Mouse (Mus musculus): Measurements from ENCODE around the gene Derl3. TPM values are rescaled to one million over a fixed set of nuclear protein-coding genes. Genes with fewer than 3 reads are reported as not detected.
A peak's percentile ranks its signal among the peaks of the same experiment; 100 is the strongest.

Gene Derl3
- total and polyA plus RNA-seq, 2 experiments from 2014 or later: 0.63 to 1.8 TPM

DNA sequence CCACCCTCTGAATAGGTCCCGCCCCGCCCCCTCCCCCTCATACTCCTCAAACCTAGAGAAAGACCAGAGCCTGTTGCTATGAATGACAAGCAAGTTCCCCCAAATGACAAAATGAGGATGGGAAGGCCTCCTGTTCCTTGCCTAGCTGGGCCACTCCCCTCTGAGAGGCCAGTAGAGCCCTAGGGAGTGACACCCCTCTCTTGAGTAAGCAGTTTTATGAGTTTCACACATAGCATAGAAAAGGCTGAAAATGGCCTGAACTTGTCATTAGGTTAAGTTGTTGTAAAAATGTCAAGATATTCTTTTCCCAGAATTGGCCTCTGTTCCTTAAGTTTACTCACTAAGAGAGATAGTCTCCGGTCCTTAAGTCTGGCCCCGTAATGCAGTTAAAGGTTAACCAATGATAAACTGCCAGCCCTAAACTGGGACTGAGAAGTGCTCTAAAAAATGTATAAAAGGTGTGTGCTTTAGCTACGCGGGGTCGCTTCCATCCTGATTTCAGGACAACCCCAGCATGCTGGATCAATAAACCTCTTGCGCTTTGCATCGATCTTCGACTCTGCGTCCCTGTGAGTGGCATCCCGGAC lies 40.6 kb upstream of the Derl3 start:
- DNase-seq (ENCODE audit: low spot score): no peak
- TF ChIP-seq CTCF (IDR thresholded peaks at IDR 0.05; ENCODE audit: low read depth): no peak
- Histone ChIP-seq H3K4me3 (ENCODE audit: low read length) (no peak overlapping the region), H3K27ac (no peak overlapping the region), H3K27me3 (ENCODE audit: insufficient read depth, low read length) (no peaks in the 10 kb centered on the region), H3K9me3 (ENCODE audit: low read length) (no peaks in the 10 kb centered on the region), H3K4me1 (ENCODE audit: insufficient read depth, low read length) (peaks cover 8% of the 10 kb centered on the region), H3K9ac (replicated peaks; ENCODE audit: low read length) (no peak overlapping the region), H3K36me3 (ENCODE audit: insufficient read depth, low read length) (peaks cover 5% of the 10 kb centered on the region), H3K4me2 (ENCODE audit: low read depth, low read length) (no peak overlapping the region)
- 96% methylated on average over 12 of the region's 12 CpGs for WGBS
- no peak for ATAC-seq

DNA sequence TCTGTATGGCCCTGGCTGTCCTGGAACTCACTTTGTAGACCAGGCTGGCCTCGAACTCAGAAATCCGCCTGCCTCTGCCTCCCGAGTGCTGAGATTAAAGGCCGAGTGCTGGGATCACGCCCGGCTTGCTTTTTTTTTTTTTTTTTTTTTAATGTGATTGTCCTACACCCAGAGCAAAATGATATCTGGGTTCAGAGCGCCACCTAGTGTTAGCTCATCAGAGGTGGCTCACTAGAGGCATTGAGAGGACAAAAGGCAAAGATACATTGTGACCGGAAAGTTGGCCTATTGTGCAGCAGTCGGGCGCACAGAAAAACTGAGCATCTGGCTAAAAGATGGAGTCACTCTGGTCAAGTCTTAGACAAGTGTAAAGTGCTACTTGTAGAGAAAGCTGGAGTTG lies 39.8 kb upstream of the Derl3 start:
- no peak overlapping the region for H3K4me3 ChIP-seq (ENCODE audit: low read length)
- H3K4me1 ChIP-seq (ENCODE audit: insufficient read depth, low read length): peaks cover 8% of the 10 kb centered on the region
- 14% methylated on average over 10 of the region's 10 CpGs for WGBS
- H3K36me3 ChIP-seq (ENCODE audit: insufficient read depth, low read length): peaks cover 5% of the 10 kb centered on the region
- no peaks in the 10 kb centered on the region for H3K27me3 ChIP-seq (ENCODE audit: insufficient read depth, low read length)
- H3K9ac ChIP-seq (replicated peaks; ENCODE audit: low read length): no peak overlapping the region
- H3K9me3 ChIP-seq (ENCODE audit: low read length): no peaks in the 10 kb centered on the region
- DNase-seq (ENCODE audit: low spot score) (peak; percentile 93), ATAC-seq (peak; percentile 72)
- no peak overlapping the region for H3K27ac ChIP-seq
- H3K4me2 ChIP-seq (ENCODE audit: low read depth, low read length): no peak overlapping the region
- peak; percentile 82 for TF ChIP-seq CTCF (IDR thresholded peaks at IDR 0.05; ENCODE audit: low read depth)

- DNase-seq (ENCODE audit: low spot score): no peak
- Histone ChIP-seq H3K9me3 (ENCODE audit: low read length) (no peaks in the 10 kb centered on the region), H3K9ac (replicated peaks; ENCODE audit: low read length) (no peak overlapping the region), H3K4me1 (ENCODE audit: insufficient read depth, low read length) (peaks cover 8% of the 10 kb centered on the region), H3K27ac (no peak overlapping the region), H3K4me3 (ENCODE audit: low read length) (no peak overlapping the region), H3K27me3 (ENCODE audit: insufficient read depth, low read length) (no peaks in the 10 kb centered on the region), H3K4me2 (ENCODE audit: low read depth, low read length) (no peak overlapping the region), H3K36me3 (ENCODE audit: insufficient read depth, low read length) (peaks cover 5% of the 10 kb centered on the region)
- 0 out of 2 replicates have a peak, but pooled peaks have one; percentile 13 for ATAC-seq
- TF ChIP-seq CTCF (IDR thresholded peaks at IDR 0.05; ENCODE audit: low read depth): no peak
- WGBS: 53% methylated on average over 5 of the region's 5 CpGs
Measured at GRCm38 (mm10) chr10:75854096-75854495, 39.1 kb upstream of the Derl3 start.

DNA sequence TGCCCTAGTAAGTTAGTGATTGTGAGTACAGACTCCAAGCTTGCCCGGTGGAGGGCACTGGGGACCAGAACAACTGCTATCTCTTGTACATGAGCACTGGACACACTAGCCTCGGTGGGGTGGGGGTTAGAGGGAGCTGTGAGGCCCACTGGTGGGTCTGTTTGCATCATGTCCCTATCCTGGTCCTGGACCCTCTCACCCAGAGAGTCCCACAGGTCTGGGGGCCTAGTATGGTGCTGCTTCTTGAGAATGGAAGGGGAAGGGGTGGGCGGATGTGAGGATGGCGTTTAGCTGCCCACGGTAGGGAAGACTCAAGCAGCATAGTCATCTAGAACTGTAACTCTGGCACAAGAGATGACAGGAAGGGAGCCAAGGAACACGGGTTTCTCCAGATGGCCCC lies 38.4 kb upstream of the Derl3 start:
- Histone ChIP-seq H3K9ac (replicated peaks; ENCODE audit: low read length) (no peak overlapping the region), H3K4me3 (ENCODE audit: low read length) (no peak overlapping the region), H3K4me1 (ENCODE audit: insufficient read depth, low read length) (peaks cover 8% of the 10 kb centered on the region), H3K36me3 (ENCODE audit: insufficient read depth, low read length) (peaks cover 5% of the 10 kb centered on the region), H3K9me3 (ENCODE audit: low read length) (no peaks in the 10 kb centered on the region), H3K27ac (no peak overlapping the region), H3K4me2 (ENCODE audit: low read depth, low read length) (no peak overlapping the region), H3K27me3 (ENCODE audit: insufficient read depth, low read length) (no peaks in the 10 kb centered on the region)
- no peak for TF ChIP-seq CTCF (IDR thresholded peaks at IDR 0.05; ENCODE audit: low read depth)
- DNase-seq (ENCODE audit: low spot score) (no peak), ATAC-seq (no peak)
- WGBS: 71% methylated on average over 6 of the region's 6 CpGs

DNA sequence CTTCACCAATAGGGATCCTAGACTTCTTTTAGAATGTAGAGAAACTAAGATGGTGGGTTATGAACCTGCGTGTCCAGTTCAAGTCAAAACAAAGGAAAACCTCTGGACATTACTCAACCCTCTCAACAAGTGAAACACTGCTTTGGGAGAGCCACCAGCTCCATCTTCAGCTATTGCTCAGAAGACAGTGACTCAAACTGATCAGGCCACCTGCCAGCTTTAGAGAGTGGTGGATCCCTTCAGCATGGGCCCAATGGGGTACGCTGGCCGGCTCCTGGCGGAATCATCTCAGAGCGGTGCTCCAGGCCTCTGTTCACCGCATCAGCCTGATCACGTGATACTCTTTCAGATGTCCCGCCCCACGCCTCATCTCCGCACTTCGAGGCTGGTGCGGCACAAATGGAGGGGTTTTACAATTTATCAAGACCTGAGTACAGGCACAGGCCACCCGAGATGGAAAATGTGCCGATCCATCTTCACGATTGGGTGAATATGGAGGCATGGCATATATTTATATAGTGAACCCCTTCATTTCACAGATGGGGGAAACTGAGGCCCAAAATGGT lies 37.7 kb upstream of the Derl3 start:
- Histone ChIP-seq H3K4me1 (ENCODE audit: insufficient read depth, low read length) (peaks cover 10% of the 10 kb centered on the region), H3K9me3 (ENCODE audit: low read length) (no peaks in the 10 kb centered on the region), H3K4me3 (ENCODE audit: low read length) (no peak overlapping the region), H3K27me3 (ENCODE audit: insufficient read depth, low read length) (no peaks in the 10 kb centered on the region), H3K4me2 (ENCODE audit: low read depth, low read length) (no peak overlapping the region), H3K27ac (no peak overlapping the region), H3K36me3 (ENCODE audit: insufficient read depth, low read length) (peaks cover 5% of the 10 kb centered on the region), H3K9ac (replicated peaks; ENCODE audit: low read length) (no peak overlapping the region)
- TF ChIP-seq CTCF (IDR thresholded peaks at IDR 0.05; ENCODE audit: low read depth): no peak
- 93% methylated on average over 15 of the region's 15 CpGs for WGBS
- ATAC-seq (no peak), DNase-seq (ENCODE audit: low spot score) (no peak)

- Histone ChIP-seq H3K4me2 (ENCODE audit: low read depth, low read length) (no peak overlapping the region), H3K9ac (replicated peaks; ENCODE audit: low read length) (no peak overlapping the region), H3K27ac (no peak overlapping the region), H3K9me3 (ENCODE audit: low read length) (no peaks in the 10 kb centered on the region), H3K27me3 (ENCODE audit: insufficient read depth, low read length) (no peaks in the 10 kb centered on the region), H3K4me3 (ENCODE audit: low read length) (no peak overlapping the region), H3K36me3 (ENCODE audit: insufficient read depth, low read length) (peaks cover 5% of the 10 kb centered on the region), H3K4me1 (ENCODE audit: insufficient read depth, low read length) (peaks cover 9% of the 10 kb centered on the region)
- 86% methylated on average over 11 of the region's 11 CpGs for WGBS
- ATAC-seq: no peak
- no peak for DNase-seq (ENCODE audit: low spot score)
- no peak for TF ChIP-seq CTCF (IDR thresholded peaks at IDR 0.05; ENCODE audit: low read depth)
Measured at GRCm38 (mm10) chr10:75856155-75856907, 36.9 kb upstream of the Derl3 start.

DNA sequence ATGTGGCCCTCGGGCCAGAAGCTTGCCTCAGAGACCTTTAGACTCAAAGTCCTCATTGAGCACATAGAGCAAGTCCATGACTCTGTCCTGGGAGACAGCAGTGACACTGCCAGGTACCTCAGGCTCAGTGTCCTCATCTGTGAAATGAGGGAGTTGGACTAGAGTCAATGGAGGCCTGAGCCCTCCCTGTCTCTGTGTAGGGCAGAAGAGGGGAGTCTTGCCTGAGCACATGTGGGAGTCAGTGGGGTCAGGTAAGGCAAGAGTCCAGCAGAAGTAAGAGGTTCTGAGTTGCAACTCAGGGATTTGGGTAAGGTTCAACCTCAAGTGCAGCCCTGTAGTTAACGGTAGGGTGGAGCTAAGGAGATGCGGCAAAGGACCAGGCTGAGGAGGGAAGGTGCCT lies 36.2 kb upstream of the Derl3 start:
- 83% methylated on average over 3 of the region's 3 CpGs for WGBS
- Histone ChIP-seq H3K4me1 (ENCODE audit: insufficient read depth, low read length) (0 out of 2 replicates have a peak, but pooled peaks cover 7% of the 10 kb centered on the region), H3K9me3 (ENCODE audit: low read length) (no peaks in the 10 kb centered on the region), H3K9ac (replicated peaks; ENCODE audit: low read length) (no peak overlapping the region), H3K4me2 (ENCODE audit: low read depth, low read length) (no peak overlapping the region), H3K27me3 (ENCODE audit: insufficient read depth, low read length) (no peaks in the 10 kb centered on the region), H3K27ac (no peak overlapping the region), H3K36me3 (ENCODE audit: insufficient read depth, low read length) (peaks cover 5% of the 10 kb centered on the region), H3K4me3 (ENCODE audit: low read length) (no peak overlapping the region)
- DNase-seq (ENCODE audit: low spot score) (no peak), ATAC-seq (no peak)
- TF ChIP-seq CTCF (IDR thresholded peaks at IDR 0.05; ENCODE audit: low read depth): no peak
